Mouse (Mus musculus): Measurements from ENCODE around the gene Kif2a. TPM values are rescaled to one million over a fixed set of nuclear protein-coding genes. Genes with fewer than 3 reads are reported as not detected.

Kif2a gene
- polyA plus RNA-seq, 2 experiments: 20.1 to 25.4 TPM

- Histone ChIP-seq H3K27me3 (ENCODE audit: control insufficient read depth, insufficient read depth, low read length) (no peaks in the 10 kb centered on the region), H3K4me1 (ENCODE audit: control insufficient read depth, insufficient read depth, low read length) (peaks cover 8% of the 10 kb centered on the region), H3K27ac (replicated peaks; ENCODE audit: low read depth, low read length) (no peak overlapping the region), H3K4me3 (replicated peaks; ENCODE audit: low read length) (no peak overlapping the region), H3K36me3 (ENCODE audit: control insufficient read depth, insufficient read depth, low read length) (no peaks in the 10 kb centered on the region), H3K9ac (ENCODE audit: low read depth, low read length, severe bottlenecking) (no peak overlapping the region), H3K4me2 (replicated peaks; ENCODE audit: low read depth, low read length, severe bottlenecking) (no peak overlapping the region), H3K9me3 (ENCODE audit: control insufficient read depth, low read length) (no peaks in the 10 kb centered on the region)
- DNase-seq (ENCODE audit: low spot score): no peak
- no peak for ATAC-seq (ENCODE audit: low FRiP score, low read depth)
- 78% methylated on average over 2 of the region's 2 CpGs for WGBS
- no peak for TF ChIP-seq POLR2A (IDR thresholded peaks at IDR 0.05; ENCODE audit: borderline replicate concordance, extremely low read depth, insufficient read depth, insufficient read length)
Measured at GRCm38 (mm10) chr13:107019443-107019842, 2.5 kb downstream of the Kif2a start.

GRCm38 (mm10) chr13:107013926-107014325 is 8.0 kb downstream of the Kif2a start:
- Histone ChIP-seq H3K9ac (ENCODE audit: low read depth, low read length, severe bottlenecking) (no peak overlapping the region), H3K36me3 (ENCODE audit: control insufficient read depth, insufficient read depth, low read length) (no peaks in the 10 kb centered on the region), H3K4me3 (replicated peaks; ENCODE audit: low read length) (no peak overlapping the region), H3K4me2 (replicated peaks; ENCODE audit: low read depth, low read length, severe bottlenecking) (no peak overlapping the region), H3K9me3 (ENCODE audit: control insufficient read depth, low read length) (no peaks in the 10 kb centered on the region), H3K27ac (replicated peaks; ENCODE audit: low read depth, low read length) (no peak overlapping the region), H3K27me3 (ENCODE audit: control insufficient read depth, insufficient read depth, low read length) (no peaks in the 10 kb centered on the region), H3K4me1 (ENCODE audit: control insufficient read depth, insufficient read depth, low read length) (no peaks in the 10 kb centered on the region)
- DNase-seq (ENCODE audit: low spot score) (no peak), ATAC-seq (ENCODE audit: low FRiP score, low read depth) (no peak)
- 78% methylated on average over 2 of the region's 2 CpGs for WGBS
- TF ChIP-seq POLR2A (IDR thresholded peaks at IDR 0.05; ENCODE audit: borderline replicate concordance, extremely low read depth, insufficient read depth, insufficient read length): no peak

GRCm38 (mm10) chr13:107011618-107012017 is 10.3 kb downstream of the Kif2a start:
- no peak overlapping the region for H3K4me3 ChIP-seq (replicated peaks; ENCODE audit: low read length)
- H3K9me3 ChIP-seq (ENCODE audit: control insufficient read depth, low read length): no peaks in the 10 kb centered on the region
- H3K4me1 ChIP-seq (ENCODE audit: control insufficient read depth, insufficient read depth, low read length): no peaks in the 10 kb centered on the region
- no peak overlapping the region for H3K9ac ChIP-seq (ENCODE audit: low read depth, low read length, severe bottlenecking)
- 85% methylated on average over 2 of the region's 2 CpGs for WGBS
- H3K36me3 ChIP-seq (ENCODE audit: control insufficient read depth, insufficient read depth, low read length): no peaks in the 10 kb centered on the region
- H3K27ac ChIP-seq (replicated peaks; ENCODE audit: low read depth, low read length): no peak overlapping the region
- no peaks in the 10 kb centered on the region for H3K27me3 ChIP-seq (ENCODE audit: control insufficient read depth, insufficient read depth, low read length)
- ATAC-seq (ENCODE audit: low FRiP score, low read depth): no peak
- TF ChIP-seq POLR2A (IDR thresholded peaks at IDR 0.05; ENCODE audit: borderline replicate concordance, extremely low read depth, insufficient read depth, insufficient read length): no peak
- H3K4me2 ChIP-seq (replicated peaks; ENCODE audit: low read depth, low read length, severe bottlenecking): no peak overlapping the region
- DNase-seq (ENCODE audit: low spot score): no peak

GRCm38 (mm10) chr13:107008174-107008573 is 13.8 kb downstream of the Kif2a start:
- Histone ChIP-seq H3K4me3 (replicated peaks; ENCODE audit: low read length) (no peak overlapping the region), H3K27ac (replicated peaks; ENCODE audit: low read depth, low read length) (no peak overlapping the region), H3K4me1 (ENCODE audit: control insufficient read depth, insufficient read depth, low read length) (no peaks in the 10 kb centered on the region), H3K9ac (ENCODE audit: low read depth, low read length, severe bottlenecking) (no peak overlapping the region), H3K4me2 (replicated peaks; ENCODE audit: low read depth, low read length, severe bottlenecking) (no peak overlapping the region), H3K9me3 (ENCODE audit: control insufficient read depth, low read length) (no peaks in the 10 kb centered on the region), H3K36me3 (ENCODE audit: control insufficient read depth, insufficient read depth, low read length) (no peaks in the 10 kb centered on the region), H3K27me3 (ENCODE audit: control insufficient read depth, insufficient read depth, low read length) (no peaks in the 10 kb centered on the region)
- TF ChIP-seq POLR2A (IDR thresholded peaks at IDR 0.05; ENCODE audit: borderline replicate concordance, extremely low read depth, insufficient read depth, insufficient read length): no peak
- DNase-seq (ENCODE audit: low spot score) (no peak), ATAC-seq (ENCODE audit: low FRiP score, low read depth) (no peak)
- WGBS: 93% methylated on average over 4 of the region's 4 CpGs

GRCm38 (mm10) chr13:107003211-107003610 is 18.7 kb downstream of the Kif2a start:
- no peaks in the 10 kb centered on the region for H3K9me3 ChIP-seq (ENCODE audit: control insufficient read depth, low read length)
- H3K4me1 ChIP-seq (ENCODE audit: control insufficient read depth, insufficient read depth, low read length): no peaks in the 10 kb centered on the region
- no peak overlapping the region for H3K4me2 ChIP-seq (replicated peaks; ENCODE audit: low read depth, low read length, severe bottlenecking)
- no peak overlapping the region for H3K4me3 ChIP-seq (replicated peaks; ENCODE audit: low read length)
- no peaks in the 10 kb centered on the region for H3K27me3 ChIP-seq (ENCODE audit: control insufficient read depth, insufficient read depth, low read length)
- ATAC-seq (ENCODE audit: low FRiP score, low read depth) (no peak), DNase-seq (ENCODE audit: low spot score) (no peak)
- WGBS: 78% methylated on average over 2 of the region's 2 CpGs
- no peaks in the 10 kb centered on the region for H3K36me3 ChIP-seq (ENCODE audit: control insufficient read depth, insufficient read depth, low read length)
- no peak overlapping the region for H3K9ac ChIP-seq (ENCODE audit: low read depth, low read length, severe bottlenecking)
- TF ChIP-seq POLR2A (IDR thresholded peaks at IDR 0.05; ENCODE audit: borderline replicate concordance, extremely low read depth, insufficient read depth, insufficient read length): no peak
- no peak overlapping the region for H3K27ac ChIP-seq (replicated peaks; ENCODE audit: low read depth, low read length)

- DNase-seq (ENCODE audit: low spot score): no peak
Measured at GRCm38 (mm10) chr13:106998671-106999070, 23.3 kb downstream of the Kif2a start.

More at GRCm38 (mm10) chr13:106998671-106999070, 23.3 kb downstream of the Kif2a start:
- no peak for ATAC-seq (ENCODE audit: low FRiP score, low read depth)
- no peak overlapping the region for H3K4me3 ChIP-seq (replicated peaks; ENCODE audit: low read length)
- no peak for TF ChIP-seq POLR2A (IDR thresholded peaks at IDR 0.05; ENCODE audit: borderline replicate concordance, extremely low read depth, insufficient read depth, insufficient read length)
- H3K27me3 ChIP-seq (ENCODE audit: control insufficient read depth, insufficient read depth, low read length): no peaks in the 10 kb centered on the region
- no peaks in the 10 kb centered on the region for H3K4me1 ChIP-seq (ENCODE audit: control insufficient read depth, insufficient read depth, low read length)
- no peak overlapping the region for H3K9ac ChIP-seq (ENCODE audit: low read depth, low read length, severe bottlenecking)
- H3K9me3 ChIP-seq (ENCODE audit: control insufficient read depth, low read length): no peaks in the 10 kb centered on the region
- 82% methylated on average over 5 of the region's 5 CpGs for WGBS
- no peak overlapping the region for H3K4me2 ChIP-seq (replicated peaks; ENCODE audit: low read depth, low read length, severe bottlenecking)
- no peaks in the 10 kb centered on the region for H3K36me3 ChIP-seq (ENCODE audit: control insufficient read depth, insufficient read depth, low read length)
- no peak overlapping the region for H3K27ac ChIP-seq (replicated peaks; ENCODE audit: low read depth, low read length)

Data from limb, embryonic 14.5 days (tissue).